Mouse (Mus musculus) MEL (cell line): ENCODE measurements around the gene Carm1.

Experiments
- CTCF ChIP-seq, 3 experiments: IDR thresholded peaks in 2 of 3; conservative IDR thresholded peaks in 1 of 3; 2 replicates each; pipeline ENCODE4 v1.5.1; 2011 to 2012; ENCODE audit warnings: low read length in 3 of 3, low read depth in 2 of 3, mild to moderate bottlenecking in 2 of 3, improper control_type of control experiment in 1 of 3, inconsistent platforms in 1 of 3, mixed read lengths in 1 of 3, moderate library complexity in 1 of 3; ENCODE audit not compliant: control insufficient read depth in 1 of 3, insufficient read depth in 1 of 3, poor library complexity in 1 of 3, severe bottlenecking in 1 of 3
- MAX ChIP-seq: IDR thresholded peaks from 2 replicates; pipeline ENCODE4 v1.6.1; 2011; ENCODE audit warnings: low read length, improper control_type of control experiment
- POLR2A ChIP-seq, 2 experiments: IDR thresholded peaks; 2 replicates each; pipeline ENCODE4 v1.6.1; 2011 to 2012; ENCODE audit warnings: low read length in 2 of 2, mild to moderate bottlenecking in 2 of 2, control low read depth in 1 of 2, improper control_type of control experiment in 1 of 2, low read depth in 1 of 2, moderate library complexity in 1 of 2; ENCODE audit not compliant: control insufficient read depth in 1 of 2, insufficient read depth in 1 of 2, poor library complexity in 1 of 2

- TF ChIP-seq CTCF (IDR thresholded peaks at IDR 0.05 in 2 of 3, conservative IDR thresholded peaks at IDR 0.05 in 1 of 3; ENCODE audit: control insufficient read depth in 1 of 3, insufficient read depth in 1 of 3, low read depth in 2 of 3, low read length in 3 of 3, poor library complexity in 1 of 3, severe bottlenecking in 1 of 3) = peak; percentile 26 to 56 (median 53); a peak in 5 of 6 replicates
- no peak; the same call in 1 of the 2 replicates for TF ChIP-seq MAX
- peak in 1 of 2 experiments; percentile 44; a peak in 1 of 4 replicates for TF ChIP-seq POLR2A (IDR thresholded peaks at IDR 0.05; ENCODE audit: control insufficient read depth in 1 of 2, insufficient read depth in 1 of 2, low read depth in 1 of 2, low read length in 2 of 2, poor library complexity in 1 of 2)
Measured at GRCm38 (mm10) chr9:21555198-21555742, 8.6 kb downstream of the Carm1 start.
